Mouse (Mus musculus) induced T-regulatory cell, adult 2 months (primary cell): ENCODE measurements at regions not wholly inside any gene's neighbourhood (a gene's known extent, or its start where the extent isn't known, plus 50 kb on each side); places are given as distances from the start of the nearest gene placed in this dataset.

ENCODE experiments used
- DNase-seq: peaks from one replicate; pipeline ENCODE4 v3.0.0-alpha.2; 2012; ENCODE audit warnings: low read depth

GRCm38 (mm10) chr8:23314275-23315123, 903.3 kb downstream of the Mrps31 start:
- no peak for DNase-seq

DNA sequence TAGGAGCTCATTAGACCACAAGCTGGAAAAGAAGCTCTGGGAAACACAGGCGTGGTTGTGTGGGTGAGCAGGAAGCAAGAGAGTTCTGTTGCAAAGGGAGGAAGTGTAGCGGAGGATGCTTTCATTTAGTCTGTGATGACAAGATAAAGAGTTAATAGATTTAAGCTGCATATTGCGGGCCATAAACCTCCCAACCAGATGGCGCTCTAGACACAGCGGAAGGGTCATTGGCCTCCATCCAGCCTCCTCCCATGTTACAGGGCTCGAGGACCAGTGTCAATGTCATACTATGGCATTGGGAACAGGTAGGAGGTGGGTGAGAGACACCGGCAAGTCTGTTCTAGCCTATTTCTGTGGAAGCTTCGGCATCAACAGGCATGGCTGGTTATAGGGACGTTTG, 908.4 kb downstream of the Mrps31 start:
- no peak for DNase-seq

GRCm38 (mm10) chr8:23321166-23321565, 910.0 kb downstream of the Mrps31 start:
- no peak for DNase-seq

DNA sequence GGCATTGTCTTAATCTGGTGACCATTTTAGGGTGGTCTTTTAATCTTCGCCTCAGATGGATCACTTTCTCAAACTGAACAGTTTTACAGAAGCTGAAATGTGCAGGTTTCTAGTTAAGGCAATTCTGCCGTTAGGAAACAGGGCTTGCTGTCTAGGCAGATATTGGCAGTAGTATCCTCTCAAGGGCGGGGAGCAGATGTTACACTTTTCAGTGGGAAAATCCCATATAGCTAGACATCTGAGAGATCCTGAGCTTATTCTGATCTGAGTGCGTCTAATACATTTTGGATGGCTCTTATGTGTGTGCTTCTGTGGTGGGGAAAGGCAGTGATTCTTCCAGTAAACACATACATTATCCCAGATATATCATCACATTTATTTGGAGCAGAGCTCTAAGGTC, 916.1 kb downstream of the Mrps31 start:
- no peak for DNase-seq

GRCm38 (mm10) chr8:23344161-23344560, 933.0 kb downstream of the Mrps31 start:
- peak; percentile 0 for DNase-seq

DNA sequence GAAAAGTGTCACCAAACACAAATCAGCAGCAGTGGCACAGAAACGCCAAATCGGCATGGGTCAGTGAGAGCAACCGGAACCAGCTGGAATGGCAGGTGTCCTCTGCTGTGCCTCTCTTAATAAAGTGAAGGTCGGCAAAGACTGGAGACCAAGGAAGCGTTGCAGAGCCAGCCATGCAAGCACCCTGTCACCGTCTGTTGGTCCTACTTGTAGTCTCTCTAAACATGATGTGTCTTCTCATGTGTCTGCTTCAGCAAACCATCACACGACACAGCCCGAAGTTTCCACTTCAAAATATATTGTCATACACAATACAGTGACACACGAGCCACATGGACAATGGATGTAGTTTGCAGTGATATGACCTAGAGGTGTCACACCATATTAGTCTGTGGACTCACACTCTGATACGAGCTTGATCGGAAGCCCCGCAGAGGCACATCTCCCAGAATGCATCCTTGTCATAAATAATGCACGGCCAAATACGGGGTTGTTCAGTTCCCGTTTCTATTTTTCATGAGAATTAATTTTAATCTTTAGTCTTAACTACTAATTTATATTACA, 940.3 kb downstream of the Mrps31 start:
- DNase-seq, result no peak

DNA sequence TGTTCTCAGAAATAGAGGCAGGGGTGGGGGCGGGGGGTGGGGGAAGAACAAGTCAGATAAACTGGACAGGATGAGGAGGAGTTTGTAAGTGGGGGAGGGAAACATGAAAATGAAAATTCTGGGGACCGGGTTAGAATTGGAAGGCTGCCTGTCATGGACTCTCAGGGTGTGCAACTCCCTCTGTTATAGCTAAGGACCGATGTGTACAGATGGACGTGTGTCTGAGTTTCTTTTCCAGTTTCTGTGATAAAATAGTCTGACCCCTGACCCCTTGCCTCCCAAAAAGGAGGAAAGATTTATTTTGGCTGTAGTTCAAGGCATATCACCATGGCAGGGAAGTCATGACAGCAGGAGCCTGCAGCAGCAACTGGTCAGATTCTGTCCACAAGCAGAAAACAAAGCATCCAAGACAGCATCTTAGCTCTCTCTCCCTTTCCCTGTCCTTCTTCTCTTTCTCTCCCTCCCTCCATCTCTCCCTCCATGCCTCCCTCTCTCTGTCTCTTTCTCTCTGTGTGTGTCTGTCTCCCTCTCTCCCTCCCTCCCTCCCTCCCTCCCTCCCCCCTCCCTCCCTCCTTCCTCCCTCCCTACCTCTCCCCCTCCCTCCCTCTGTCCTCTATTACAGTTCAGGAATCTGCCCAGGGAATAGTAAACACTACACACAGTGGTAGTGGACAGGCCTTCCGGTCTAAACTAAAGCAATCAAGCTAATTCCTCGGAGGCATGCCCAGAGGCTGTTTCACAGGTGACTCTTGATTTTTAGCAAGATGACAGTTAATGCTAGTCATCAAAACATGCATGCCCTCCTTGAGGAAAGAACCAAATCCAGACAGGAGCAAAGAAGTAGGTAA, 941.3 kb downstream of the Mrps31 start:
- no peak for DNase-seq

GRCm38 (mm10) chr8:23360061-23360622, 949.0 kb downstream of the Mrps31 start:
- no peak for DNase-seq

- DNase-seq, result no peak
Measured at GRCm38 (mm10) chr8:23360850-23361274, 949.7 kb downstream of the Mrps31 start.
